In the genomic region with DNA sequence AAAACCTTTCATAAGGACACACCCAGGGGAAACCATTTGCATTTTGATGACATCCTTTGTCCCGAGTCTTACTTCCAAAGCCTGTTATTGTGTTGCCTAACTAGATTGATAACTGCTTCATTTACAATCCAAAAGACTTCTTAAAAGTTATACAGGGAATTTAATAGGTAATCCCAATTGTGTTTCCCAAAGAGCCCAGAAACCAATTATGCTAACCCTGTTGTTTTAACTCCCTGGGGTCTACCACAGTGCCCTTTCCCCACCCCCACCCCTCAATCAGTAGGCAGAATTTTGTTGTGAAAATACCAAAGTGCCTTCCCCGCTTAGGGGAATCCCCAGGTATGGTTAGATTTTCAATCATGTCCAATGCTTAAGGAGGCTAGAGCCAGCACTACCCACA, we compare ENCODE assay signal across 28 mouse cellular contexts.
DNase-seq lines count a peak whose midpoint lies in the region; TF ChIP-seq lines count a peak whose summit lies in the region.
"Had no signal": no experiment of that assay in that cellular context is flagged by ENCODE, and none has a peak within 500 bp of the region (broad histone marks: within the 10 kb centered on the region; RNA-seq: fewer than 3 reads in every experiment).

No protein-coding gene starts in this region.

- TF ChIP-seq POLR2A in lung, adult 2 months (IDR thresholded peaks at IDR 0.05; ENCODE audit: borderline replicate concordance, extremely low read depth, low read depth, low read length), result no peak

- H3K4me1 ChIP-seq in lung, adult 2 months (ENCODE audit: control insufficient read depth, insufficient read depth, low read length), result no peaks in the 10 kb centered on the region
- H3K4me1 ChIP-seq: embryonic facial prominence, embryonic 12.5 days; liver, embryonic 12.5 days had no signal

- 45% methylated on average over 2 of the region's 2 CpGs for WGBS in lung, adult 2 months

- no peak for TF ChIP-seq CTCF in lung, adult 2 months (IDR thresholded peaks at IDR 0.05; ENCODE audit: insufficient read depth, low read length)

- DNase-seq in B cell, adult 2 months, result peak; percentile 22 to 37
- peak; percentile 52 for DNase-seq in CD4-positive, CD25-positive, alpha-beta regulatory T cell, adult 2 months (ENCODE audit: low read depth, low spot score)
- peak; percentile 86 for DNase-seq in R1 (ENCODE audit: low read depth, low spot score)
- peak; percentile 79 for DNase-seq in induced T-regulatory cell, adult 2 months (ENCODE audit: low read depth)
- DNase-seq in lung, adult 2 months, result no peak
- no peak for DNase-seq in urinary bladder, postnatal 36 days (ENCODE audit: low spot score in 2 of 2)
- no peak for DNase-seq in spleen, postnatal 14 days (ENCODE audit: low spot score in 2 of 2)
- DNase-seq: adrenal gland, postnatal 36 days; cerebellum, adult 8-10 months; cerebellum, postnatal 36 days; embryo, embryonic 11 days; gastrocnemius, postnatal 25 days; heart, postnatal 36 days; kidney, adult 2 months; kidney, postnatal 36 days; layer of hippocampus, postnatal 36 days; left cerebral cortex, postnatal 4 days; liver, postnatal 0 days; right cerebral cortex, adult 18-20 months; right cerebral cortex, postnatal 4 days; thymus, adult 18-20 months; thymus, postnatal 25 days had no signal

- no peak overlapping the region for H3K4me3 ChIP-seq in lung, adult 2 months (replicated peaks; ENCODE audit: extremely low read depth, low read depth, low read length)
- H3K4me3 ChIP-seq: embryonic facial prominence, embryonic 12.5 days; forebrain, embryonic 15.5 days; heart, embryonic 10.5 days; hindbrain, embryonic 13.5 days; liver, embryonic 12.5 days; neural tube, embryonic 12.5 days had no signal

Comparison
In these comparisons a context has a peak if more than half of its experiments do, and no peak if none do; other contexts are left out.
1. DNase-seq: peak in B cell, adult 2 months (2 of 2), CD4-positive, CD25-positive, alpha-beta regulatory T cell, adult 2 months (single experiment), R1 (single experiment) and induced T-regulatory cell, adult 2 months (single experiment); none in lung, adult 2 months (single experiment), urinary bladder, postnatal 36 days (0 of 2) and spleen, postnatal 14 days (0 of 2).